Mouse (Mus musculus): ENCODE measurements around the gene Fblim1. TPM values are rescaled to one million over a fixed set of nuclear protein-coding genes. Genes with fewer than 3 reads are reported as not detected.

The Fblim1 gene
- polyA plus RNA-seq, 1 experiment from 2014 or later = 49.0 TPM

DNA sequence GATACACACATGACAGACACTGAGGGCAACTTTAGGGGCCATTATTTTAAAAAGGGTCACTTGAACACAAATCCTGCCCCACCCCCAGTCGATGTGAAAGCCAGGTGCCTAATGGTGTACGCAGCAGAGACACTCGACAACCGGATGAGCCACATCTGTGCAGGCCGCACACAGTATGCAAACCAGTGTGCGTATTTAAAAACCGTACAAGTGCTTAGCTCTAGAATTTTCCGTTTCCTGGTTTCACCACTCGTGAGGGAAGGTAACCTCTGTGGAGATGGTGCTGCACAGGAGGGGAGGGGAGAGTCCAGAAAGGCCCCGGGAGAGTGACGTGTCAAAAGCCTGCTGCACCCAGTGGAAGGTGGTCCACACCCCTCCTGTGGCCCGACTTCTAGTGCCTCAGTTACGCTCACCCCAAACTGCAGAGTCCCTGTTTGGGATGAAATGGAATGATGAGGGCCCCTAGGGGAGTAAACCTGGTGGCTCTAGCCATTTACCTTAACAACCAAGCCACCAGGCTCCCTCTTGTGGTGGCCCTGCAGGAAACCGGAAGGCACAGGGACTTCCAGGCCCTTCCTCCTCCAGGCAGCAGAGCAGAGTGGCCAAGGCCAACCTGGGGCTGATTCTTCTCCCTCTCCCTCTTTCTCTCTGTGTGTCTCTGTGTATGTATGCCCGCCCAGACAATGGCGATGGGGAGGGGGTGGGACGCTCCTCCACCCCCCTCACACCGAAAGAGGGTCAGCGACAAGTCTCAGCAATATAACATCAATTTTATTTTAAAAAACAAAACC lies 19.3 kb upstream of the Fblim1 start:
- H3K9me3 ChIP-seq = no peaks in the 10 kb centered on the region
- WGBS = 78% methylated on average over 19 of the region's 19 CpGs
- no peaks in the 10 kb centered on the region for H3K27me3 ChIP-seq

DNA sequence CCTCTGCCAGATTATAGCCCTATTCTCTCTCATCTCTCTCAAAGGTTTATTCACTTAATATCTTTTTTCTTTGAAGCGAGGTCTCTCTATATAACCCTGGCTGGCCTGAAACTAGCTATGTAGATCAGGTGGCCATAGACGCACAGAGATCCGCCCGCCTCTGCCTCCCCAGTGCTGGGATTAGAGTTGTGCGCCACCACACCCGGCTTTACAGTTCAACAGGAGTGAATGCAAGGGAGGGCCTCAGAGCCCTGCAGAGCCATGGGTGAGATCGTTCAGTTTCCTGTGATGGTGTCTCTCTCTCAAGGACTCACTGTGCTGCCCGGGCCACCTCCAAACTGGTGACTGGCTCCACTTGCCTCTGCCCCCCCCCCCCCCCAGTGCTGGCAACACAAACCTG lies 18.2 kb upstream of the Fblim1 start:
- H3K4me2 ChIP-seq = no peak overlapping the region
- H3K9ac ChIP-seq = no peak overlapping the region
- H3K4me3 ChIP-seq = no peak overlapping the region
- WGBS = 87% methylated on average over 8 of the region's 8 CpGs
- H3K36me3 ChIP-seq = peaks cover 43% of the 10 kb centered on the region
- H3K27me3 ChIP-seq = no peaks in the 10 kb centered on the region
- no peak for ATAC-seq (ENCODE audit: insufficient number of reproducible peaks, insufficient read depth, low FRiP score, low TSS enrichment, low read depth)
- H3K9me3 ChIP-seq = no peaks in the 10 kb centered on the region
- H3K27ac ChIP-seq = no peak overlapping the region
- no peaks in the 10 kb centered on the region for H3K4me1 ChIP-seq

More for the DNA sequence above, 19.3 kb upstream of the Fblim1 start:
- no peak for ATAC-seq (ENCODE audit: insufficient number of reproducible peaks, insufficient read depth, low FRiP score, low TSS enrichment, low read depth)
- Histone ChIP-seq H3K4me3 (no peak overlapping the region), H3K4me1 (no peaks in the 10 kb centered on the region), H3K27ac (peak overlapping the region; percentile 16; the same call in 1 of the 2 replicates), H3K9ac (no peak overlapping the region), H3K4me2 (no peak overlapping the region), H3K36me3 (peaks cover 53% of the 10 kb centered on the region)

DNA sequence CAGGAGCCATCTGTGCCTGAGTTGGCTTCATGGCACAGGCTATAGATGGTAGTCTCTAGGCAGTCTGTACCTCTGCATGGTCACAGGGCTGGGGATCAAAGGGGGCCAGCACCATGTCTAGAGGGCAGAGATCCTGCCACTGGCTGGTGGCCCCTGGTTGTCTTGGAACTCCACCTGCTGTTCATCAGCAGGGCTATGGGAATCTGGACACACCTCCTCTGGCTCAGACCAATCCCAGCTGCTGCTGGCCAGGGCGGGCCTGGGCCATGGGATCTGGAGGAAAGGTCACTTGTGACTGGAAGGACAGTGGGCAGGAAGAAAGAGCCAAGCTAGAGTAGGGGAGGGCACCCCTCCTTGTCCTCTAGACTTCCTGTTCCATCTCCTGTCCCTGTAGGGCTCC lies 17.8 kb upstream of the Fblim1 start, which contains the start of gene Slc25a34:
Gene Slc25a34 (minus strand): TSS at position 156 of the 400 bp plus-strand sequence.
- no peak within 1 kb of the TSS for H3K27ac ChIP-seq
- H3K27me3 ChIP-seq = no peaks in the 10 kb centered on the region
- no peak within 1 kb of the TSS for H3K4me3 ChIP-seq
- 43% methylated on average over 1 of the region's 1 CpGs for WGBS
- ATAC-seq (ENCODE audit: insufficient number of reproducible peaks, insufficient read depth, low FRiP score, low TSS enrichment, low read depth) = no peak
- H3K4me2 ChIP-seq = no peak within 1 kb of the TSS
- no peak within 1 kb of the TSS for H3K9ac ChIP-seq
- no peaks in the 10 kb centered on the region for H3K9me3 ChIP-seq
- H3K36me3 ChIP-seq = peaks cover 38% of the 10 kb centered on the region
- H3K4me1 ChIP-seq = 0 out of 2 replicates have a peak, but pooled peaks cover 2% of the 10 kb centered on the region

DNA sequence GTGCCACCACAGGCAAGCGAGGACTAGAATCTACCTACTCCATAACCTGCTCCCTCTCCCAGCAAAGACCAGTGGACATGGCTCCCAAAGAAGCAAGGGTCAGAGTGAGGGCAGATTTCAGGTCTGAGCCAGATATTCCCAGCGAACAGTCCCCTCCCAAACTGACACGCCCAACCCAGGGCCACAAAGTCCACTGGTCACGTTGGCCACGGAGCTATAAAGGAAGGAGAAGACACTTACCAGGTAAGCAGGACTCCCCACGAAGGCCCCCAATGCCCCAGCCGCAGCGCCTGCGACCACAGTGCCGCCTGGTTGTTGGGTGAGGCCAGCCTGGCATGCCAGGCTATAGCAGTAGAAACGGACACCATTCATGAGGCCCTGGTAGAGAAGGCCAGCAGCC lies 17.1 kb upstream of the Fblim1 start:
- ATAC-seq (ENCODE audit: insufficient number of reproducible peaks, insufficient read depth, low FRiP score, low TSS enrichment, low read depth) = no peak
- WGBS = 90% methylated on average over 11 of the region's 11 CpGs
- no peak overlapping the region for H3K4me3 ChIP-seq
- H3K4me1 ChIP-seq = peaks cover 5% of the 10 kb centered on the region; the same call in 1 of the 2 replicates
- peaks cover 32% of the 10 kb centered on the region for H3K36me3 ChIP-seq
- H3K9ac ChIP-seq = no peak overlapping the region
- no peaks in the 10 kb centered on the region for H3K9me3 ChIP-seq
- H3K27me3 ChIP-seq = no peaks in the 10 kb centered on the region
- H3K4me2 ChIP-seq = no peak overlapping the region
- no peak overlapping the region for H3K27ac ChIP-seq

DNA sequence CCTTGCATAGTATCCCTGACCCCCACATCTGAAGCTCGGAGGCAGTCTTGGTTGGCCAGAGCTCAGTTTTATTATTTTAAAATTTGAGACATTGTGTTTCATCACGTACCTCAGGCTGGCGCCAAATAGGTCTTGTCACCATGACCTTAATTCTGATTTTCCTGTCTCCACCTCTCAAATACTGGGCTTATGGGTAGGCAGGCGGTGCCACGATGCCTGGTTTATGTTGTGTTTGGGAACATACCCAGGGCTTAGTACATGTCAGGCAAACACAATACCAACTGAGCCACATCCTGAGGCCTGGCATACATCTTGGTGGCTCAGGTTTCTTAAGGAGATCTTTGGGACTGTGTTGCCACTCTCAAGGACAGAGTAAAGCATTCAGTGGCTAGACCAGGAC lies 16.7 kb upstream of the Fblim1 start:
- Histone ChIP-seq H3K27me3 (no peaks in the 10 kb centered on the region), H3K4me3 (no peak overlapping the region), H3K4me2 (no peak overlapping the region), H3K9ac (no peak overlapping the region), H3K9me3 (no peaks in the 10 kb centered on the region), H3K36me3 (peaks cover 27% of the 10 kb centered on the region), H3K4me1 (peaks cover 9% of the 10 kb centered on the region; the same call in 1 of the 2 replicates), H3K27ac (no peak overlapping the region)
- WGBS = 82% methylated on average over 5 of the region's 5 CpGs
- ATAC-seq (ENCODE audit: insufficient number of reproducible peaks, insufficient read depth, low FRiP score, low TSS enrichment, low read depth) = no peak

DNA sequence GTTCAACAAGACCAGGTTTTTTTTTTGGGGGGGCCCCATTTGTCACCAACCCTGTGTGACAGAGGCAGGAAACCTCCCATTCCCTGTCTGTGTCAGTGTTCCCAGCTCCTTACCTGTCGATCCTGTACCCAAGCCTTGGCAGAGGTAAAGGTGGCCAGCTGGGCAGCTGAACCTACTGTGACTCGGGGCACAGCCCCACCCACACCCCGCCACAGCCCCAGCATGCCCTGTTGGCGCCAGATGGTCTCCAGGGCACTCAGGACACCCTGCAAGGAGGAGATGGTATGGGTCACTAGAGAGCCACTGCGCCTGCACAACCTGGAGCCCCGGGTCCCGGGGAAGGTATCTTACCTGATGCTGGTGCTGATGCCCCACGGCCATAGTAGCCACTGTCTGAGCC lies 16.2 kb upstream of the Fblim1 start:
- Histone ChIP-seq H3K4me1 (peaks cover 13% of the 10 kb centered on the region; the same call in 1 of the 2 replicates), H3K9ac (no peak overlapping the region), H3K36me3 (peaks cover 23% of the 10 kb centered on the region), H3K27ac (no peak overlapping the region), H3K4me2 (no peak overlapping the region), H3K4me3 (no peak overlapping the region), H3K9me3 (no peaks in the 10 kb centered on the region), H3K27me3 (no peaks in the 10 kb centered on the region)
- no peak for ATAC-seq (ENCODE audit: insufficient number of reproducible peaks, insufficient read depth, low FRiP score, low TSS enrichment, low read depth)
- 80% methylated on average over 8 of the region's 8 CpGs for WGBS

DNA sequence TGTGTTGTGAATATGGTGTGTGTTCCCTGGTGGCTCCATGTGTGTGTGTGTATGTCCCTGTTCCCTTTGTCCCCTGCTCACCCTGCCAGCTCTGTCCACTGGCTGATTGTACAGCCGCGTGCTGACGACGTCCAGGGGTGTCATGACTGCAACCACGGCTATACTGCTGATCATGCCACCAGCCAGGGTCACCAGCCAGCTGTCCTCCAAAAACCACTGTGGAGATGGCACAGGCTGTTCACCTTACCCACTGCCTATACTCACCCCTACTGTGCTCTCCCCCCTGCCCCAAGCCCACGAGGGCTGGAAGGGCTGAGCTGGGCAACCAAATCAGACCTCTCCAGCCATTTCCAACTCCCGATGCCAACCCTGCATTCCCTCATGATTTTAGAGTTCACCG lies 15.4 kb upstream of the Fblim1 start:
- ATAC-seq (ENCODE audit: insufficient number of reproducible peaks, insufficient read depth, low FRiP score, low TSS enrichment, low read depth) = no peak
- WGBS = 82% methylated on average over 8 of the region's 8 CpGs
- H3K4me2 ChIP-seq = no peak overlapping the region
- H3K9ac ChIP-seq = no peak overlapping the region
- no peaks in the 10 kb centered on the region for H3K27me3 ChIP-seq
- H3K4me3 ChIP-seq = no peak overlapping the region
- peaks cover 13% of the 10 kb centered on the region; the same call in 1 of the 2 replicates for H3K4me1 ChIP-seq
- no peak overlapping the region for H3K27ac ChIP-seq
- H3K9me3 ChIP-seq = no peaks in the 10 kb centered on the region
- peaks cover 16% of the 10 kb centered on the region for H3K36me3 ChIP-seq

DNA sequence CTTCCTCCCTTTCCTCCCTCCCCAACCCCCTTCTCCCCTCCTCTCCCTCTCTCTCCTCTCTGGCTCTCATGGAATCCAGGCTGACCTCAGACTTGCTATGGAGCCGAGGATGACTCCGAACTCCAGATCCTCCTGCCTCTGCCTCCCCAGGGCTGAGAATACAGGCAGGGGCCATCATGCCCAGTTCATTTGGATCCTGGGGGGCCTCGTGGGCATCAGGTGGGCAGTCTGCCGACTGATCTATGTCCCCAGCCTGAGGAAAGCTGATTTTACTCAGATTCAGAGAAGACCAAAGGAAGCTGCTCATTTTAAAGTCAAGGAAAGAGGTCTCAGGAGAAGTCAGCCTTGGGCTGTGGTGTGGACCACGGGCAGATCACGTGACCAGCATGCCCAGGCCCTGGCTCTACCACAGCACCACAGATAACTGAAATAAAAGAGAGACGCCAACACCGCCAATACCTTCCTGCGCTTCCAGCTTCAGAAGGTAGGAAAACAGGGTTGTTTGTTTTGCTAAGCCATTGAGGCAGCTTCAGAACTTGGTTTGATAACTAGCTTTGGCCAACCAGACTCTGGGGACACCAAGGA lies 13.5 kb upstream of the Fblim1 start:
- no peak overlapping the region for H3K9ac ChIP-seq
- 81% methylated on average over 9 of the region's 9 CpGs for WGBS

DNA sequence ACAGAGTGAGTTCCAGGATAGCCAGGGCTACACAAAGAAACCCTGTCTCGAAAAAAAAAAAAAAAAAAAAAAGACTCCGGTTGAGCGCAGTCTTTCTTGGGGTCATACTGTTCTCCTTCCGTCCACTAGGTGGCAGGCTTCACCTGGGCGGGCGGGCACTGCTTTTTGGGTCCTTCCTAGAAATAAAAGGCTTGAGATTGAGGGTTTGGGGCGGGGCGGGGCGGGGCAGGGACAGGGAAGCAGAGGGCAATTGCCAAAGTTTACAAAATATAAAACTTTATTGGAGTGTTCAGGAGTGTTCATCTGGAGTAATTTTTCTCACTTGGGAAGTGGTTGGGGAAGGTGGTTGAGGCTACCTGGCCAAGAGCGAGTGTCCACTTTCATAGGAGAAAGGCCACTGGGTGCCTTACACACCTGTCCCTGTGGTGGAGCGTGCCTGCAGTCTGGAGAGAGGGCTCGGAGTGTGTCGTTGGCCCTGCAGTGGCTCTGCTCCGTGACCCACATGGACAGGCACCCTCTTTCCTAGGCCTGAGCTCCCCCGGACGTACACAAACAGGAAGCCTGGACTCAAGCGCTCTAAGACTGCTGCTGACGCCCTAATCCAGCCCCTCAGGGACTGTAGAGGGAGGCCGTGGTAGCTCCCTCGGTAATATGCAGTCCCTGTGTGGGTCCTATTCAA lies 12.8 kb upstream of the Fblim1 start, which contains the start of gene Tmem82:
Gene Tmem82 (minus strand): TSS at position 69 of the 679 bp plus-strand sequence.
- Histone ChIP-seq H3K4me1 (peaks cover 13% of the 10 kb centered on the region; the same call in 1 of the 2 replicates), H3K9me3 (no peaks in the 10 kb centered on the region), H3K27ac (no peak within 1 kb of the TSS), H3K27me3 (no peaks in the 10 kb centered on the region), H3K4me3 (peak within 1 kb of the TSS; percentile 34), H3K9ac (peak within 1 kb of the TSS; percentile 58), H3K4me2 (peak within 1 kb of the TSS; percentile 70), H3K36me3 (no peaks in the 10 kb centered on the region)
- ATAC-seq (ENCODE audit: insufficient number of reproducible peaks, insufficient read depth, low FRiP score, low TSS enrichment, low read depth) = no peak
- WGBS = 22% methylated on average over 20 of the region's 20 CpGs

More for the DNA sequence above, 13.5 kb upstream of the Fblim1 start:
- Histone ChIP-seq H3K36me3 (no peaks in the 10 kb centered on the region), H3K4me3 (no peak overlapping the region), H3K4me1 (peaks cover 13% of the 10 kb centered on the region; the same call in 1 of the 2 replicates), H3K9me3 (no peaks in the 10 kb centered on the region), H3K4me2 (no peak overlapping the region), H3K27me3 (no peaks in the 10 kb centered on the region), H3K27ac (no peak overlapping the region)
- ATAC-seq (ENCODE audit: insufficient number of reproducible peaks, insufficient read depth, low FRiP score, low TSS enrichment, low read depth) = no peak

DNA sequence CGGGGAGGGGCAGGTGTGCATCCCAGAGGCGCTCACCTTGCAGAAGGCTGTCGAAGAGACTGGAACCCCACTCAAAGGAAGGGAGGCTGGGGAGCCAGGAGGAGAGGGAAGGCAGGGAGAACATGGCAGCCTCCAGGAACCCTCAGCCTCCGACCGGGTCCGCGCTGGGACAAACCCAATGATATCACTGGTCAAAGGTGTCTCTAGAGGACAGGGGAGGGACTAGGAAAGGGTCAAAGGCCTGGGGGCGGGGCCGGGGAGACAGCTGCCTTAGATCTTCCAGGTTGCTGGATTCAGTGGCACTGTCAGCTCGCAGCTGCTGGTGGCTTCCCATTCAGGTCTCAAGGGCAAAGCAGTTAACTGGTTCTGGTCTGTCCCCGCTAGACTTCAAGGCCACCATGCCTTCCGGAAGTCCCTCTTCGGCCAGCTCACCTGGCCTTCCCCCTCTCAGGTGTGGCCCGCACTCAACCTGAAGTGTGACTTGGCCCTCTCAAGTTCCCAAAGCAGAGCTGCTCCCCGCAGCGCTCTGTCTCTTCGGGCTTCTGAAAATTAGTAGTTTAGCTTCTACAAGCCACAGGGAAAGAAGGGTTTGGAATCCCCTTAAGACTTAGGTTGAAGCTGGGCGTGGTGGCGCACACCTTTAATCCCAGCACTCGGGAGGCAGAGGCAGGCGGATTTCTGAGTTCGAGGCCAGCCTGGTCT lies 12.1 kb upstream of the Fblim1 start:
- Histone ChIP-seq H3K4me1 (peaks cover 13% of the 10 kb centered on the region; the same call in 1 of the 2 replicates), H3K36me3 (no peaks in the 10 kb centered on the region), H3K9me3 (no peaks in the 10 kb centered on the region), H3K9ac (peak overlapping the region; percentile 58), H3K27me3 (no peaks in the 10 kb centered on the region), H3K27ac (no peak overlapping the region), H3K4me3 (peak overlapping the region; percentile 34), H3K4me2 (peak overlapping the region; percentile 70)
- no peak for ATAC-seq (ENCODE audit: insufficient number of reproducible peaks, insufficient read depth, low FRiP score, low TSS enrichment, low read depth)
- WGBS = 16% methylated on average over 22 of the region's 22 CpGs

DNA sequence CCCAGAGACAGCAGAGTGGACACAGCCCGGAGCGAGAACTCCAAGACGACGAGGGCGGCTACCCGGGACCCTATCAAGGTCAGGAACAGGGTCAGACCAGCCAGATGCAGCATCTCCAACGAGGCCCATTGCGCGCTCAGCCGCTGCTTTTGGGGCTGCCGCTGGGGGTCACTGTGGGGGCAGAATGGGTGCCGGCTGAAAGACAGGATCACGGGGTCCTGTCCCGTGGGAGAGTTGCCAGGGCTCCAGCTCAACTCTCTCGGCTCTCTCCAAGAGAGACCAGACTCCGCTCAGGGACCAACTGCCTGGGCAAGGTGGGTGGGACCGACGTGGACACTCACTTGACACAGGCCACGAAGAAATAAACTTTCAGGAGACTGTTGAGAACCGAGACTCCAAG lies 11.4 kb upstream of the Fblim1 start:
- Histone ChIP-seq H3K4me1 (peaks cover 13% of the 10 kb centered on the region; the same call in 1 of the 2 replicates), H3K9me3 (no peaks in the 10 kb centered on the region), H3K27me3 (no peaks in the 10 kb centered on the region), H3K27ac (no peak overlapping the region), H3K9ac (peak overlapping the region; percentile 58), H3K36me3 (no peaks in the 10 kb centered on the region), H3K4me2 (peak overlapping the region; percentile 70), H3K4me3 (peak overlapping the region; percentile 34)
- WGBS = 7% methylated on average over 20 of the region's 20 CpGs
- ATAC-seq (ENCODE audit: insufficient number of reproducible peaks, insufficient read depth, low FRiP score, low TSS enrichment, low read depth) = no peak

Measured in embryonic facial prominence, embryonic 13.5 days (tissue).